Mouse (Mus musculus): Measurements from ENCODE around the gene Tmem177. TPM values are rescaled to one million over a fixed set of nuclear protein-coding genes. Genes with fewer than 3 reads are reported as not detected.

Gene Tmem177
- total and polyA plus RNA-seq, 3 experiments, result 1.4 to 15.7 (median 12.5) TPM

DNA sequence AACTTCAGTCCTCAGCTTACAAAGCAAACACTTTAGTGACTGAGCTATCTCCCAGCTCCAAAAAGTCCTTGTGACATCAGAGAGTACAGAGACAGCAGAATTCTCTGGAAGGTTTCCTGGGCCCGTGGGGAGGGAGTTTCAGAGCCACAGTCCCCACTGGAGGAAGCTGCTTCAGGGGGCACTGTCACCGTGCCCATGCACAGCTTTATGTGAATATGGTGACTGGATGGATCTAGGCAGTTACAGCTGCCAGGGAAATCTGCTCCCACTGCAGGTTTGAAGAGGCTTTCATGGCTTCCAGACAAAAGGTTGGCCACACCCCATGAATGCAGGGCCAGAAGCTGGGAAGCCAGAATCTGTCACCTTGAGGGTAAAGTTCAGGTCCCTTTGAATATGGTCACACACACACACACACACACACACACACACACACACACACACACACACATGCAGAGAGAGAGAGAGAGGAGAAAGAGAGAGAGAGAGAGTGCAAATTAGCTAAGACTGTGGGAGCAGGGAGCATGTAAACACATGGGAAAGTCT lies 5.7 kb downstream of the Tmem177 start:
- no peak overlapping the region for H3K4me3 ChIP-seq (ENCODE audit: low read depth, low read length)
- peaks cover 43% of the 10 kb centered on the region for H3K36me3 ChIP-seq (replicated peaks)
- H3K27me3 ChIP-seq (ENCODE audit: insufficient read depth, low read length), result no peaks in the 10 kb centered on the region; the same call in 1 of the 2 replicates
- TF ChIP-seq CTCF (IDR thresholded peaks at IDR 0.05; ENCODE audit: low read depth, low read length), result no peak
- TF ChIP-seq TAL1 (conservative IDR thresholded peaks at IDR 0.05; ENCODE audit: low read depth, low read length), result no peak
- TF ChIP-seq GATA1 (IDR thresholded peaks at IDR 0.05; ENCODE audit: borderline replicate concordance, low read length), result no peak
- TF ChIP-seq POLR2AphosphoS5 (IDR thresholded peaks at IDR 0.05; ENCODE audit: insufficient replicate concordance, low read depth, low read length), result no peak
- TF ChIP-seq GATA2 (IDR thresholded peaks at IDR 0.05; ENCODE audit: borderline replicate concordance, low read depth, low read length), result no peak
- ATAC-seq (ENCODE audit: extremely low read depth, insufficient number of reproducible peaks, low FRiP score, poor library complexity, severe bottlenecking), result no peak
- DNase-seq (ENCODE audit: low spot score), result no peak
- peaks cover 24% of the 10 kb centered on the region for H3K4me1 ChIP-seq (ENCODE audit: insufficient read depth, low read depth, low read length)
- H3K9me3 ChIP-seq (replicated peaks), result no peaks in the 10 kb centered on the region

DNA sequence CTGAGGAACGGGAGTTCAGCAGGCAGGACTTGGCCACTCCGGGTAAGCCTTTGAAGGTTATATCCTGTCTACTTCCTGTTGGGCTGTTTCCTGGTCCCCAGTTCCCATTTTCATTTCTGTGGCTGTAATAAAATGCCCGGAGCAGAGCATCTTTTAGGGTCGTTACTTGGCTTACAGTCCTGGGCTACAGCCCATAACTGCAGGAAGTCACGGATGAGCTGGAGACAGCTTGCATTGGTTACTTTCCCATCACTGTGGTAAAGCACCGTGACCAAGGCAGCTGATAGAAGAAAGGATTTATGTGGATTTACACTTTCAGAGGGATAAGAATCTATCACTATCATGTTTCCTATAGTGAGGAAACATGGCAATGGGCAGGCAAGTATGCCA lies 9.8 kb downstream of the Tmem177 start:
- Histone ChIP-seq H3K36me3 (replicated peaks) (peaks cover 13% of the 10 kb centered on the region), H3K9me3 (replicated peaks) (no peaks in the 10 kb centered on the region), H3K4me1 (ENCODE audit: insufficient read depth, low read depth, low read length) (peaks cover 9% of the 10 kb centered on the region), H3K27me3 (ENCODE audit: insufficient read depth, low read length) (peaks cover 13% of the 10 kb centered on the region; the same call in 1 of the 2 replicates), H3K4me3 (ENCODE audit: low read depth, low read length) (no peak overlapping the region)
- no peak for ATAC-seq (ENCODE audit: extremely low read depth, insufficient number of reproducible peaks, low FRiP score, poor library complexity, severe bottlenecking)
- TF ChIP-seq CTCF (IDR thresholded peaks at IDR 0.05; ENCODE audit: low read depth, low read length) (no peak), GATA1 (IDR thresholded peaks at IDR 0.05; ENCODE audit: borderline replicate concordance, low read length) (no peak), GATA2 (IDR thresholded peaks at IDR 0.05; ENCODE audit: borderline replicate concordance, low read depth, low read length) (no peak), TAL1 (conservative IDR thresholded peaks at IDR 0.05; ENCODE audit: low read depth, low read length) (no peak), POLR2AphosphoS5 (IDR thresholded peaks at IDR 0.05; ENCODE audit: insufficient replicate concordance, low read depth, low read length) (no peak)
- no peak for DNase-seq (ENCODE audit: low spot score)

DNA sequence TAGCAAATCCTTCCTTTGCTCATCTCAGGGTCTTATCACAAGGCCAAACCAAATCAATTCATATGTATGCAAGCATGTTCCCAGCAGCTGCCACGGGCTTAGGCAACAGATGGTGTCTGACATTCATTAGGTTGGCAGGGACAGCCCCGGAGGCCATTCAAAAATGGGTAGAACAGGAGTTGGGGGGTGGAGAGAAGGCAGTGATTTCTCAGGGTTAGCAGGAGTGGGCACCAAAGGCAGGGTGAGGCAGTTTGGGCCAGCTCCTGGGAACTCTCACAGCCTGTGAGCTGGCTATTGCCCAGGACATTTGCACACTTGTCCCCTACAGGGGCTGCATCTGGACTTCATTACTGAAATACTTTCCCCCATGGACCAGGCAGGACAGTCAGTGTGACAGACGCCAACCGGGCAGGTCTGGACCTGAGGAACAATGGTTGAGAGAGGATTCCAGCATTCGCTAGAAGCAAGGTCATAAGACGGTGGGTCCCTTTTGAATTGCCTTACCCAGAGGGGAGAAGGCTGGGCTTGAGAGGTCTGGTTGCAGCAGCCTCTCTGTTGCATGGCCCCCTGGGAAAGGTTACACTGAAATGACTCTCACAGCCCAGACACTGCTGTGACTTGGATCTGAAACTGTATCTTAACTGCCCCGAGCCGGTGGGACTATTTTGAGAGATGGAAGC lies 10.3 kb downstream of the Tmem177 start:
- H3K4me1 ChIP-seq (ENCODE audit: insufficient read depth, low read depth, low read length), result peaks cover 6% of the 10 kb centered on the region; the same call in 1 of the 2 replicates
- peaks cover 8% of the 10 kb centered on the region for H3K36me3 ChIP-seq (replicated peaks)
- DNase-seq (ENCODE audit: low spot score) (no peak), ATAC-seq (ENCODE audit: extremely low read depth, insufficient number of reproducible peaks, low FRiP score, poor library complexity, severe bottlenecking) (no peak)
- H3K27me3 ChIP-seq (ENCODE audit: insufficient read depth, low read length), result peaks cover 17% of the 10 kb centered on the region; the same call in 1 of the 2 replicates
- no peak overlapping the region for H3K4me3 ChIP-seq (ENCODE audit: low read depth, low read length)
- TF ChIP-seq CTCF (IDR thresholded peaks at IDR 0.05; ENCODE audit: low read depth, low read length) (no peak), TAL1 (conservative IDR thresholded peaks at IDR 0.05; ENCODE audit: low read depth, low read length) (no peak), GATA1 (IDR thresholded peaks at IDR 0.05; ENCODE audit: borderline replicate concordance, low read length) (no peak), POLR2AphosphoS5 (IDR thresholded peaks at IDR 0.05; ENCODE audit: insufficient replicate concordance, low read depth, low read length) (no peak), GATA2 (IDR thresholded peaks at IDR 0.05; ENCODE audit: borderline replicate concordance, low read depth, low read length) (no peak)
- H3K9me3 ChIP-seq (replicated peaks), result no peaks in the 10 kb centered on the region

DNA sequence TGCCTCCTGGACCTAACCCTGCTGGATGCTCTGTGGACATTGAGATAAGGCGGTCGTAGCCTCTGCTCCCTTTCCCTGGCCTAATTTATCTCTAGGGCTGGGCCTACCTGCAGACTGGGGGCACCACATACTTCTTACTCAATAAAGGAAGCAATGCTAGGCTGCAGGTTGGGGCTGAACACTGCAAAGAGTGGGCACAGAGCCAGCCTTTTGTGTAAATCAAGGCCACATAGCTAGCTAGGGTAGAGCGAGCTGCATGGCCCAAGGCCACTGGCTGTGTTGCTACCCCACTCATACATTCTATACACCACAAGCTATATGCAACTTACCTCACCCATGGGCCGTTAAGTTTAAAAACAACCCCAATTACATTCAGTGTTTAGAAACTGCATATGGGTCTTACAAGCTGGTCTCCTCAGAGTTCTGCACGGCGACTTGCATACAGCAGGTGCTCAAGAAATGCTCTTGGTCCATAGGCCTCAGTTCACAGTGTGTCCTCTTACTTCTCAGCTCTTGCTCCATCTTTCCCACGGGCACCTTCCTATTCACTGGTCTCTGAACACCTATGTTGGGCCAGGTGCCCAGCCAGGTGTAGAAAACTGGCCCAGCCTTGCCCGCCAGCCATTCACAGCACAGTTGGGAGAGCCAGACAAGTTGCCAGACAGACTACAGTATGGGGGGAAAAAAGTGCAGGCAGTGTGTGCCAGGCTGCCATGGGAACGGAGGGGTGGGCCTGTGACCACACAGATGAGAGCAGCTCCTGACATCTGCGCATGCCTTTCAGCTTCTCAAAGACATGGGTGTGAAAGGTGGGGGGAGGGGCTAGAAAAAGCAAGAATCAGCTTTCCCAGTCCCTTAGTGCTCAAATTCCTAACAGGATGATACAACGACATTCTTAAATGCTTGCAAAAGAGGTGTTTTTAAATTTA lies 13.5 kb downstream of the Tmem177 start:
- Histone ChIP-seq H3K4me1 (ENCODE audit: insufficient read depth, low read depth, low read length) (peaks cover 4% of the 10 kb centered on the region), H3K36me3 (replicated peaks) (no peaks in the 10 kb centered on the region), H3K4me3 (ENCODE audit: low read depth, low read length) (no peak overlapping the region), H3K9me3 (replicated peaks) (no peaks in the 10 kb centered on the region), H3K27me3 (ENCODE audit: insufficient read depth, low read length) (peaks cover 19% of the 10 kb centered on the region; the same call in 1 of the 2 replicates)
- no peak for DNase-seq (ENCODE audit: low spot score)
- no peak for ATAC-seq (ENCODE audit: extremely low read depth, insufficient number of reproducible peaks, low FRiP score, poor library complexity, severe bottlenecking)
- TF ChIP-seq CTCF (IDR thresholded peaks at IDR 0.05; ENCODE audit: low read depth, low read length), result no peak
- no peak for TF ChIP-seq POLR2AphosphoS5 (IDR thresholded peaks at IDR 0.05; ENCODE audit: insufficient replicate concordance, low read depth, low read length)
- TF ChIP-seq TAL1 (conservative IDR thresholded peaks at IDR 0.05; ENCODE audit: low read depth, low read length), result no peak
- TF ChIP-seq GATA1 (IDR thresholded peaks at IDR 0.05; ENCODE audit: borderline replicate concordance, low read length), result no peak
- no peak for TF ChIP-seq GATA2 (IDR thresholded peaks at IDR 0.05; ENCODE audit: borderline replicate concordance, low read depth, low read length)

DNA sequence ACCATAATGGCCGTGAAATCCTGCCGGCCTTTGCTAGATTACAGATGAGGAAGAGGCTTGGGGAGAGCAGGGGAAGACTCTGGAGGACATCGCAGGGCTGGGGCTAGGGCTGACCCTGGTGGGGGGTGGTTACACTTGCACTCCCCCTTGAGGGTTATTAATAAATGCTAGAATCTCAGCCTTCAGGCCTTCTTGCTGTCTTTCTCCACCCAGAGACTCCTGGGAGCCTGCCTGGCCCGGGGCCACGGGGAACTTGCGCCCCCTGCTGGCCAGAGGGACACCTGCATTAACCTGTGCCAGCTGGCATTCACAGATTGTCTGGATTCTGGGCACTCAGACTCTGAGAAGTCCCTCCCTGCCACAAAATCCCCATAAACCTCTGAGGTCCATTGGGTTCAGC lies 18.1 kb downstream of the Tmem177 start:
- H3K4me3 ChIP-seq (ENCODE audit: low read depth, low read length), result no peak overlapping the region
- peaks cover 4% of the 10 kb centered on the region for H3K4me1 ChIP-seq (ENCODE audit: insufficient read depth, low read depth, low read length)
- ATAC-seq (ENCODE audit: extremely low read depth, insufficient number of reproducible peaks, low FRiP score, poor library complexity, severe bottlenecking), result peak; percentile 66
- H3K36me3 ChIP-seq (replicated peaks), result no peaks in the 10 kb centered on the region
- DNase-seq (ENCODE audit: low spot score), result peak; percentile 82
- no peaks in the 10 kb centered on the region for H3K9me3 ChIP-seq (replicated peaks)
- peaks cover 20% of the 10 kb centered on the region; the same call in 1 of the 2 replicates for H3K27me3 ChIP-seq (ENCODE audit: insufficient read depth, low read length)
- TF ChIP-seq CTCF (IDR thresholded peaks at IDR 0.05; ENCODE audit: low read depth, low read length), result peak; percentile 93
- TF ChIP-seq GATA2 (IDR thresholded peaks at IDR 0.05; ENCODE audit: borderline replicate concordance, low read depth, low read length), result no peak

DNA sequence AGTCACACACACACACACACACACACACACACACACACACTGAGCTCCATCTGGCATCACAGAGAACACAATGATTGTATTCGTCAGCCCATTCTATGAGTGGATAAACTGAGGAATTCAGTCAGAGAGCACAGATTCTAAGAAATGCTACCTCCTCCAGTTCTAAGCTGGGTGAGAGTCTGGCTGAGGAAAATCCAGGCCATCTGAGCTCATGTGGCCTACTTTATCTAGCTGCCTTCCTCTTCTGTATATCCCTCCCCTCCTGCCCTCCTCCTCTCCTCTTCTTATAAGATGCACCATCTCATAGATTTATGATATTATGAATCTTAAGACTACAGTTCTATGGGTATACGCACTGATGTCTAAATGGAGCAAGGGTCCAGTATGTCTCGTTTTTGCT lies 19.4 kb downstream of the Tmem177 start:
- TF ChIP-seq GATA2 (IDR thresholded peaks at IDR 0.05; ENCODE audit: borderline replicate concordance, low read depth, low read length), result no peak
- TF ChIP-seq CTCF (IDR thresholded peaks at IDR 0.05; ENCODE audit: low read depth, low read length), result no peak
- no peak for TF ChIP-seq POLR2AphosphoS5 (IDR thresholded peaks at IDR 0.05; ENCODE audit: insufficient replicate concordance, low read depth, low read length)
- no peak for TF ChIP-seq TAL1 (conservative IDR thresholded peaks at IDR 0.05; ENCODE audit: low read depth, low read length)
- no peak for TF ChIP-seq GATA1 (IDR thresholded peaks at IDR 0.05; ENCODE audit: borderline replicate concordance, low read length)

More for the DNA sequence above, 19.4 kb downstream of the Tmem177 start:
- no peak overlapping the region for H3K4me3 ChIP-seq (ENCODE audit: low read depth, low read length)
- no peaks in the 10 kb centered on the region for H3K36me3 ChIP-seq (replicated peaks)
- peaks cover 5% of the 10 kb centered on the region; the same call in 1 of the 2 replicates for H3K4me1 ChIP-seq (ENCODE audit: insufficient read depth, low read depth, low read length)
- no peaks in the 10 kb centered on the region for H3K9me3 ChIP-seq (replicated peaks)
- H3K27me3 ChIP-seq (ENCODE audit: insufficient read depth, low read length), result peaks cover 15% of the 10 kb centered on the region; the same call in 1 of the 2 replicates
- ATAC-seq (ENCODE audit: extremely low read depth, insufficient number of reproducible peaks, low FRiP score, poor library complexity, severe bottlenecking) (no peak), DNase-seq (ENCODE audit: low spot score) (no peak)

All from G1E (cell line).